In genomic region chr16:87495716-87496447, GRCm38 (mm10) we compare ENCODE assay signal across 8 mouse cellular contexts. TPM values are rescaled to one million over a fixed set of nuclear protein-coding genes. Genes with fewer than 3 reads are reported as not detected.
A peak's percentile ranks its signal among the peaks of the same experiment; 100 is the strongest.
DNase-seq lines count a peak whose midpoint lies in the region; ATAC-seq lines count a peak whose summit lies in the region.

Gene Cct8, minus strand, starts transcription at chr16:87495873.

- DNase-seq in adrenal gland, adult (ENCODE audit: inconsistent age in 2 of 2, low spot score in 1 of 2): peak; percentile 97 to 98
- peak; percentile 99 for DNase-seq in embryo, embryonic 10.5 days (ENCODE audit: low spot score)
- DNase-seq in gastrocnemius, postnatal 14 days: peak; percentile 97
- peak; percentile 96 to 99 for DNase-seq in left cerebral cortex, postnatal 10 days (ENCODE audit: extremely low spot score in 1 of 2, low spot score in 2 of 2)
- DNase-seq in right cerebral cortex, postnatal 25 days: peak; percentile 97
- DNase-seq in urinary bladder, postnatal 4 days (ENCODE audit: low spot score in 2 of 2): peak; percentile 95 to 97

- intact Hi-C loops in gastrocnemius, postnatal 14 days (cut with DNase I; ENCODE audit: low total_unique reads): no loop called here
- intact Hi-C loops in left cerebral cortex, postnatal 10 days (cut with DNase I): no loop called here

- peak; percentile 95 for ATAC-seq in inflammation-experienced regulatory T-cells, adult 6 months
- ATAC-seq in megakaryocyte-erythroid progenitor cell, adult 5-6 weeks (replicated peaks; ENCODE audit: low FRiP score, low TSS enrichment, poor library complexity, severe bottlenecking): peak; percentile 93

RNA-seq across cellular contexts. Expression of gene Cct8, which starts in this region (rescaled TPM):
- 100 to 1,000 TPM; 125 to 140 TPM for total RNA-seq in gastrocnemius, postnatal 14 days (2021)
- 100 to 1,000 TPM; 400 to 466 (median 409) TPM for polyA plus RNA-seq in inflammation-experienced regulatory T-cells, adult 6 months (2017; shearing (Covaris generic))
- total RNA-seq in left cerebral cortex, postnatal 10 days (2021): 100 to 1,000 TPM; 206 to 213 TPM
- 385 and 389 TPM in 2 replicates for total RNA-seq in megakaryocyte-erythroid progenitor cell, adult 5-6 weeks (2014; fragmentation: Nextera tagmentation)
- total RNA-seq in megakaryocyte-erythroid progenitor cell, adult 5-6 weeks (2017): 923 and 1,111 TPM in 2 replicates

Comparison
In these comparisons a context has a peak if more than half of its experiments do, and no peak if none do; other contexts are left out.
1. Peak in every context shown above with its lines: DNase-seq and ATAC-seq.